Mouse (Mus musculus) myocyte (in vitro differentiated cells): ENCODE measurements around the gene Tshz2.

ENCODE experiments used
- E2F4 ChIP-seq: IDR thresholded peaks from one replicate; pipeline ENCODE4 v1.6.1; 2011; ENCODE audit warnings: mild to moderate bottlenecking, control low read depth, moderate library complexity; ENCODE audit not compliant: insufficient read depth
- MAX ChIP-seq: IDR thresholded peaks from one replicate; pipeline ENCODE4 v1.6.1; 2011; ENCODE audit warnings: low read depth, mild to moderate bottlenecking, control low read depth
- MYOD1 ChIP-seq, 3 experiments: IDR thresholded peaks; one replicate each; pipeline ENCODE4 v1.6.1; 2011; ENCODE audit warnings: control low read depth in 2 of 3, low read depth in 2 of 3, mild to moderate bottlenecking in 2 of 3, moderate library complexity in 1 of 3; ENCODE audit not compliant: insufficient read length in 2 of 3, control insufficient read depth in 1 of 3
- MYOG ChIP-seq, 3 experiments: IDR thresholded peaks; one replicate each; pipeline ENCODE4 v1.6.1; 2011; ENCODE audit warnings: control low read depth in 2 of 3, low read depth in 2 of 3, mild to moderate bottlenecking in 2 of 3; ENCODE audit not compliant: insufficient read length in 2 of 3, control insufficient read depth in 1 of 3, insufficient read depth in 1 of 3
- POLR2A ChIP-seq: IDR thresholded peaks from one replicate; pipeline ENCODE4 v1.6.1; 2011; ENCODE audit warnings: low read depth, mild to moderate bottlenecking, control low read depth, moderate library complexity; ENCODE audit not compliant: insufficient read length
- POLR2AphosphoS2 ChIP-seq: IDR thresholded peaks from one replicate; pipeline ENCODE4 v1.6.1; 2011; ENCODE audit warnings: low read depth, control low read depth; ENCODE audit not compliant: insufficient read length
- REST ChIP-seq: IDR thresholded peaks from one replicate; pipeline ENCODE4 v1.6.1; 2011; ENCODE audit warnings: mild to moderate bottlenecking, control low read depth, moderate library complexity; ENCODE audit not compliant: insufficient read depth, insufficient read length
- TCF12 ChIP-seq: IDR thresholded peaks from one replicate; pipeline ENCODE4 v1.6.1; 2011; ENCODE audit warnings: mild to moderate bottlenecking, control low read depth; ENCODE audit not compliant: poor library complexity, insufficient read depth, severe bottlenecking
- USF1 ChIP-seq: IDR thresholded peaks from one replicate; pipeline ENCODE4 v1.6.1; 2011; ENCODE audit warnings: low read depth, mild to moderate bottlenecking, control low read depth, moderate library complexity

DNA sequence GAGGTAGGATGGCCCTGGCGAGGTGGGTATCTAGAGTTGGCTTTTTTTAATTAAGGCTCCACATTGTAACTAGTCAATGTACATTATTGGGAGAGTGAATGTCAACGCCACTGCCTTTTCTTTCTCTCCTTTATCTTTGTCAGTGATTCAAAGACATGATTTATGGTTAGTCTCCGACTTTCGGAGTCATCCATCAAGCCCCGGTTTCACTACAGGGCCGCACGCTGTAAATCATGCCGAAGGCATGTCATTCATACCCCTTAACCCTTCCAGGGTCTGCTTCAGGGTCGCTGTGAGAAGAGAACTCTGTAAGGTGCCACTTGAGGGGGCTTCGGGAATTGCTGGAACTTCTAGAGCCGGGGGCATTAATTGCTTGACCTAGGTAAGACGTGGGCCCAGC is 199.4 kb downstream of the Tshz2 start:
- TF ChIP-seq POLR2A (no peak), MYOD1 (IDR thresholded peaks at IDR 0.05; ENCODE audit: control insufficient read depth in 1 of 3, insufficient read length in 2 of 3, low read depth in 2 of 3) (no peak), USF1 (no peak), REST (no peak), TCF12 (no peak), MYOG (IDR thresholded peaks at IDR 0.05; ENCODE audit: control insufficient read depth in 1 of 3, insufficient read depth in 1 of 3, insufficient read length in 2 of 3, low read depth in 2 of 3) (no peak), MAX (no peak), POLR2AphosphoS2 (no peak), E2F4 (no peak)
